Mouse (Mus musculus): Measurements from ENCODE around the gene Trank1.

Trank1 gene

GRCm38 (mm10) chr9:111428698-111429362 lies 117.3 kb downstream of the Trank1 start:
- DNase-seq = no peak

- no peak for DNase-seq
Observed at GRCm38 (mm10) chr9:111429363-111429750, 117.8 kb downstream of the Trank1 start.

GRCm38 (mm10) chr9:111435429-111435828 lies 123.9 kb downstream of the Trank1 start:
- DNase-seq = no peak

GRCm38 (mm10) chr9:111438904-111439835 lies 127.6 kb downstream of the Trank1 start, which contains the start of gene Dclk3:
TSS of gene Dclk3 (plus strand) at chr9:111439081.
- DNase-seq = peak; percentile 43 to 60

GRCm38 (mm10) chr9:111439836-111440201 lies 128.3 kb downstream of the Trank1 start:
- no peak for DNase-seq

- no peak for DNase-seq
Observed at GRCm38 (mm10) chr9:111440446-111440845, 128.9 kb downstream of the Trank1 start.

GRCm38 (mm10) chr9:111441151-111441550 lies 129.6 kb downstream of the Trank1 start:
- no peak for DNase-seq
